Mouse (Mus musculus) MEL (cell line): ENCODE results near the gene Hba-a1.

Experiments used
- CTCF ChIP-seq, 3 experiments: IDR thresholded peaks in 2 of 3; conservative IDR thresholded peaks in 1 of 3; 2 replicates each; pipeline ENCODE4 v1.5.1; 2011 to 2012; ENCODE audit warnings: low read length in 3 of 3, low read depth in 2 of 3, mild to moderate bottlenecking in 2 of 3, improper control_type of control experiment in 1 of 3, inconsistent platforms in 1 of 3, mixed read lengths in 1 of 3, moderate library complexity in 1 of 3; ENCODE audit not compliant: control insufficient read depth in 1 of 3, insufficient read depth in 1 of 3, poor library complexity in 1 of 3, severe bottlenecking in 1 of 3
- GATA1 ChIP-seq: IDR thresholded peaks from 2 replicates; pipeline ENCODE4 v1.6.1; 2011; ENCODE audit warnings: low read depth, low read length, improper control_type of control experiment

GRCm38 (mm10) chr11:32267188-32267884 lies 16.0 kb upstream of the Hba-a1 start, which contains the start of gene Nprl3:
- TF ChIP-seq CTCF (IDR thresholded peaks at IDR 0.05 in 2 of 3, conservative IDR thresholded peaks at IDR 0.05 in 1 of 3; ENCODE audit: control insufficient read depth in 1 of 3, insufficient read depth in 1 of 3, low read depth in 2 of 3, low read length in 3 of 3, poor library complexity in 1 of 3, severe bottlenecking in 1 of 3) (no peak), GATA1 (no peak)
